Mouse (Mus musculus): ENCODE measurements around the gene Dgki. TPM values are rescaled to one million over a fixed set of nuclear protein-coding genes. Genes with fewer than 3 reads are reported as not detected.

Gene Dgki
- polyA plus RNA-seq, 1 experiment from 2014 or later = 1.3 TPM

- no peak overlapping the region for H3K9ac ChIP-seq
- WGBS = 94% methylated on average over 1 of the region's 1 CpGs
Observed at GRCm38 (mm10) chr6:36978176-36978575, 321.8 kb downstream of the Dgki start.

GRCm38 (mm10) chr6:36973096-36973495 lies 326.9 kb downstream of the Dgki start:
- H3K27ac ChIP-seq = no peak overlapping the region
- no peak overlapping the region for H3K4me3 ChIP-seq
- no peak overlapping the region for H3K9ac ChIP-seq
- ATAC-seq (ENCODE audit: low FRiP score, low read depth) = no peak
- no peaks in the 10 kb centered on the region for H3K36me3 ChIP-seq
- H3K9me3 ChIP-seq = no peaks in the 10 kb centered on the region
- 79% methylated on average over 9 of the region's 9 CpGs for WGBS
- H3K27me3 ChIP-seq = no peaks in the 10 kb centered on the region
- H3K4me1 ChIP-seq = no peaks in the 10 kb centered on the region
- no peak overlapping the region for H3K4me2 ChIP-seq (replicated peaks)

More at GRCm38 (mm10) chr6:36978176-36978575, 321.8 kb downstream of the Dgki start:
- no peaks in the 10 kb centered on the region for H3K9me3 ChIP-seq
- H3K36me3 ChIP-seq = no peaks in the 10 kb centered on the region
- H3K27me3 ChIP-seq = no peaks in the 10 kb centered on the region
- H3K27ac ChIP-seq = no peak overlapping the region
- H3K4me2 ChIP-seq (replicated peaks) = no peak overlapping the region
- no peak for ATAC-seq (ENCODE audit: low FRiP score, low read depth)
- 0 out of 2 replicates have a peak, but pooled peaks cover 7% of the 10 kb centered on the region for H3K4me1 ChIP-seq
- H3K4me3 ChIP-seq = no peak overlapping the region

- no peaks in the 10 kb centered on the region for H3K27me3 ChIP-seq
- no peaks in the 10 kb centered on the region for H3K36me3 ChIP-seq
- no peaks in the 10 kb centered on the region for H3K4me1 ChIP-seq
- no peak overlapping the region for H3K9ac ChIP-seq
- no peaks in the 10 kb centered on the region for H3K9me3 ChIP-seq
- no peak overlapping the region for H3K4me2 ChIP-seq (replicated peaks)
- no peak overlapping the region for H3K4me3 ChIP-seq
- 68% methylated on average over 1 of the region's 1 CpGs for WGBS
- no peak overlapping the region for H3K27ac ChIP-seq
- ATAC-seq (ENCODE audit: low FRiP score, low read depth) = no peak
Observed at GRCm38 (mm10) chr6:36972494-36972893, 327.5 kb downstream of the Dgki start.

- WGBS = 79% methylated on average over 5 of the region's 5 CpGs
Observed at GRCm38 (mm10) chr6:36969249-36969885, 330.6 kb downstream of the Dgki start.

GRCm38 (mm10) chr6:36960658-36961057 lies 339.3 kb downstream of the Dgki start:
- Histone ChIP-seq H3K27me3 (no peaks in the 10 kb centered on the region), H3K36me3 (no peaks in the 10 kb centered on the region), H3K9me3 (no peaks in the 10 kb centered on the region), H3K9ac (no peak overlapping the region), H3K4me1 (no peaks in the 10 kb centered on the region), H3K4me2 (replicated peaks) (no peak overlapping the region), H3K27ac (no peak overlapping the region), H3K4me3 (no peak overlapping the region)
- 92% methylated on average over 4 of the region's 4 CpGs for WGBS
- ATAC-seq (ENCODE audit: low FRiP score, low read depth) = no peak

More at GRCm38 (mm10) chr6:36969249-36969885, 330.6 kb downstream of the Dgki start:
- Histone ChIP-seq H3K27me3 (no peaks in the 10 kb centered on the region), H3K9me3 (no peaks in the 10 kb centered on the region), H3K27ac (no peak overlapping the region), H3K4me3 (no peak overlapping the region), H3K9ac (no peak overlapping the region), H3K36me3 (no peaks in the 10 kb centered on the region), H3K4me2 (replicated peaks) (no peak overlapping the region), H3K4me1 (no peaks in the 10 kb centered on the region)
- ATAC-seq (ENCODE audit: low FRiP score, low read depth) = no peak

GRCm38 (mm10) chr6:36955293-36955692 lies 344.7 kb downstream of the Dgki start:
- H3K4me2 ChIP-seq (replicated peaks) = no peak overlapping the region
- no peak overlapping the region for H3K27ac ChIP-seq
- no peaks in the 10 kb centered on the region for H3K27me3 ChIP-seq
- no peaks in the 10 kb centered on the region for H3K36me3 ChIP-seq
- no peak overlapping the region for H3K4me3 ChIP-seq
- no peaks in the 10 kb centered on the region for H3K4me1 ChIP-seq
- no peak overlapping the region for H3K9ac ChIP-seq
- 88% methylated on average over 4 of the region's 4 CpGs for WGBS
- H3K9me3 ChIP-seq = no peaks in the 10 kb centered on the region
- no peak for ATAC-seq (ENCODE audit: low FRiP score, low read depth)

GRCm38 (mm10) chr6:36950648-36951047 lies 349.3 kb downstream of the Dgki start:
- Histone ChIP-seq H3K4me1 (no peaks in the 10 kb centered on the region), H3K9ac (no peak overlapping the region), H3K4me3 (no peak overlapping the region), H3K4me2 (replicated peaks) (no peak overlapping the region), H3K36me3 (no peaks in the 10 kb centered on the region), H3K27ac (no peak overlapping the region), H3K27me3 (no peaks in the 10 kb centered on the region), H3K9me3 (no peaks in the 10 kb centered on the region)
- 62% methylated on average over 3 of the region's 3 CpGs for WGBS
- ATAC-seq (ENCODE audit: low FRiP score, low read depth) = no peak

- Histone ChIP-seq H3K4me3 (no peak overlapping the region), H3K36me3 (no peaks in the 10 kb centered on the region), H3K4me1 (no peaks in the 10 kb centered on the region), H3K4me2 (replicated peaks) (no peak overlapping the region), H3K9ac (no peak overlapping the region), H3K27me3 (no peaks in the 10 kb centered on the region), H3K9me3 (no peaks in the 10 kb centered on the region), H3K27ac (no peak overlapping the region)
- ATAC-seq (ENCODE audit: low FRiP score, low read depth) = no peak
- WGBS = 76% methylated on average over 5 of the region's 5 CpGs
Observed at GRCm38 (mm10) chr6:36947861-36948260, 352.1 kb downstream of the Dgki start.

GRCm38 (mm10) chr6:36937527-36937926 lies 362.5 kb downstream of the Dgki start:
- WGBS = 41% methylated on average over 2 of the region's 2 CpGs
- Histone ChIP-seq H3K9me3 (no peaks in the 10 kb centered on the region), H3K9ac (no peak overlapping the region), H3K4me2 (replicated peaks) (no peak overlapping the region), H3K4me1 (no peaks in the 10 kb centered on the region), H3K27me3 (no peaks in the 10 kb centered on the region), H3K27ac (no peak overlapping the region), H3K4me3 (no peak overlapping the region), H3K36me3 (no peaks in the 10 kb centered on the region)
- no peak for ATAC-seq (ENCODE audit: low FRiP score, low read depth)

GRCm38 (mm10) chr6:36936816-36937215 lies 363.2 kb downstream of the Dgki start:
- no peaks in the 10 kb centered on the region for H3K27me3 ChIP-seq
- H3K9me3 ChIP-seq = no peaks in the 10 kb centered on the region
- H3K4me1 ChIP-seq = no peaks in the 10 kb centered on the region
- no peaks in the 10 kb centered on the region for H3K36me3 ChIP-seq
- H3K27ac ChIP-seq = no peak overlapping the region
- no peak overlapping the region for H3K9ac ChIP-seq
- H3K4me2 ChIP-seq (replicated peaks) = no peak overlapping the region
- 90% methylated on average over 4 of the region's 4 CpGs for WGBS
- H3K4me3 ChIP-seq = no peak overlapping the region
- ATAC-seq (ENCODE audit: low FRiP score, low read depth) = no peak

GRCm38 (mm10) chr6:36931473-36931872 lies 368.5 kb downstream of the Dgki start:
- H3K27ac ChIP-seq = no peak overlapping the region
- H3K9me3 ChIP-seq = no peaks in the 10 kb centered on the region
- H3K4me3 ChIP-seq = no peak overlapping the region
- H3K9ac ChIP-seq = no peak overlapping the region
- H3K27me3 ChIP-seq = no peaks in the 10 kb centered on the region
- ATAC-seq (ENCODE audit: low FRiP score, low read depth) = no peak
- H3K4me1 ChIP-seq = no peaks in the 10 kb centered on the region
- no peaks in the 10 kb centered on the region for H3K36me3 ChIP-seq
- H3K4me2 ChIP-seq (replicated peaks) = no peak overlapping the region
- 53% methylated on average over 4 of the region's 4 CpGs for WGBS

GRCm38 (mm10) chr6:36929781-36930180 lies 370.2 kb downstream of the Dgki start:
- Histone ChIP-seq H3K27ac (no peak overlapping the region), H3K4me2 (replicated peaks) (no peak overlapping the region), H3K4me3 (no peak overlapping the region), H3K36me3 (no peaks in the 10 kb centered on the region), H3K9me3 (no peaks in the 10 kb centered on the region), H3K9ac (no peak overlapping the region), H3K4me1 (no peaks in the 10 kb centered on the region), H3K27me3 (no peaks in the 10 kb centered on the region)
- ATAC-seq (ENCODE audit: low FRiP score, low read depth) = no peak
- 79% methylated on average over 2 of the region's 2 CpGs for WGBS

- ATAC-seq (ENCODE audit: low FRiP score, low read depth) = no peak
- Histone ChIP-seq H3K9ac (no peak overlapping the region), H3K27me3 (no peaks in the 10 kb centered on the region), H3K4me2 (replicated peaks) (no peak overlapping the region), H3K9me3 (no peaks in the 10 kb centered on the region), H3K4me3 (no peak overlapping the region), H3K36me3 (no peaks in the 10 kb centered on the region), H3K27ac (no peak overlapping the region), H3K4me1 (no peaks in the 10 kb centered on the region)
- 51% methylated on average over 4 of the region's 4 CpGs for WGBS
Observed at GRCm38 (mm10) chr6:36926455-36926854, 373.5 kb downstream of the Dgki start.
